Mouse (Mus musculus): Measurements from ENCODE around the gene Inca1.

Gene Inca1

GRCm38 (mm10) chr11:70669582-70670345 lies 30.2 kb downstream of the Inca1 start:
- DNase-seq (ENCODE audit: low spot score) = peak; percentile 81

DNA sequence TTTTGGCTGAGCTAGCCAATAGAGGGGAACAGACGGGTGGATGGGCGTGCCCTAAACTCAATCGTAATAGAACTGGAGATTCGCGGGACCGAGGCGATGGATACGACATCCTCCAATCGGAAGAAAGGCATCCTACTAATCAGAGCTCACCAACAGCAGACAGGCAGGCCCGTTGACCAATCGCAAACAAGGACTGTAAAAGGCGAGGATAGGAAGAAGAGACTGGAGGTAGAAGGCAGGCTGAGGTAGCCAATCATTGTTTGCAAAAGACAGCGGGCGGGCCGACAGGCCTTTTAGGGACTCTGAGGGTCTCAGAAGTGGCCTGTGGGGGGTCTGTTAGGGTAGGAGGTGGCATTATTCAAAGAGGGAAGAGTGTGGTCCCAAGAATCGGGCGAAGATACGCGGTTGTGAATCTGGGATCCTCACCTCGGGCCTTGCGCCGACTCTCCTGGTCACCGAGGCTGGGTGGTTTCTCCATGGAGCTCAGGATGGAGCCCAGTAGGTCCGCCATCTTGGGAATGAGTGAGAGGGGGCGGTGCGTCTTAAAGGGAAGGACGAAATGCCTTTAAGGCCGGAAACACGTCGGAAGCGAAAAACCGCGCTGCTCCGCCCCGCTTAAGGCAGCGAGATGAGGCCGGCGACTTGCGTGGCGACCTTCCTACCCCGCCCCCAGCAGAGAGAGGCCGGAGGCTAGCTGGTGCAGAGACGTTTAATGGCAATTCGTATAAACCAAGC lies 31.0 kb downstream of the Inca1 start, which contains the start of gene Spag7:
Gene Spag7, minus strand, starts transcription at position 646 of the 735 bp plus-strand sequence.
- DNase-seq (ENCODE audit: low spot score) = peak; percentile 94

DNA sequence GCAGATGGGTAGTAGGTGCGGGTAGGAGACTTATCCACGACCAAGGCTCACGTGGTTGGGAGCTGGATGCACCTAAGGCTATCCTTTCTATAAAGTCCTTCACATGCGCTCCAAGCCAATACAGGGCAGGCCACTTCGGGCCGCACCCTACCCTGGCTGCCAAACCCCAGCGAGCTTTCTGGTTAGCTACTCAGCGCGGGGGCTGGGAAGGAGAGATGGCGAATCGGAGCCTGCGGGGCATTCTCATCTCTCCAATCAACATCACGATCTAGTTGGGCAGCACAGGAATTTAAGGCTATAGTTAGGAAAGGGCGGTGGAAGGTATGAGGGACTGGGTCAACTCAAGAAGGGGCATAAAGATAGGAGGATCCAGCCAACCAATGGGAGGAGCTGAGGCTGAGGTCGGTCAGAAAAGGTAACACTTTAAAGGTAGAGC lies 31.6 kb downstream of the Inca1 start:
- DNase-seq (ENCODE audit: low spot score) = peak; percentile 74

GRCm38 (mm10) chr11:70667271-70668150 lies 32.4 kb downstream of the Inca1 start:
- DNase-seq (ENCODE audit: low spot score) = no peak

DNA sequence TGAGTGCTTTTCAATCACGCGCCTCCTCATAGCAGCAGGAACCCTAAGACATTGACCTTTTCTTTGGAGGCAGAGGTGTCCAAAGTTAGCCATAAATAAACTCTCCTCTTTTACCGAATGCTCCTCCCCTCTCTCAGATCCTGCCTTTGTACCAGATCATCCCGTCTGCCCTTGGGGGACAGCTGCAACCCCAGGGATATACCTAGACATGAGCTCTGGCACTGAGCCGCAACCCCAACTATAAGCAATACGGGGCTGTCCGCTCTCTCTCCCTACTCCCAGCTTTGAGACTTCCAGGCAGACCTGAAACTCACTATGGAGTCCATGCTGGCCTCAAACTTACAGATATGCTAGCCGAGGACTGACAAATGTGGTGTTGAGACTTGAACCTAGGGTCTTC lies 33.3 kb downstream of the Inca1 start:
- DNase-seq (ENCODE audit: low spot score) = no peak

DNA sequence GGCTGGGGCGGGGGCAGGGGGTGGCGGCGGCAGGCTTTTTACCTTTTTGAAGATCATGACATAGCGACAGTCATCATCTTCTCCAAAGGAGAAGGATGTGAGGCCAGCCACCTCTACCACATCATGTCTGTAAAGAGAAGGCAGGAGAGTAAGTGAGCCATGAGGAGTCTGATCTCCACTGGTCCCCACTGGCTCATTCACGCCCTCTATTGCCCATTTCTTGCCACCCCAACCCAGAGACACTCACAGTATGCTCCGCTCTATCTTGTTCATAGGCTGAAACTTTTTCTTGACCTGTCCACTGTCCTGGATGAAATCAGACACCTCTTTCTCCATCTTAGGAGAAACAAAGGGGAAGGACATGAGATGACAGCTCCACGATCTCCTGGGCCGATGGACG lies 35.2 kb downstream of the Inca1 start:
- DNase-seq (ENCODE audit: low spot score) = no peak

- DNase-seq (ENCODE audit: low spot score) = no peak
These were observed 36.0 kb downstream of the Inca1 start for GRCm38 (mm10) chr11:70663957-70664356.

DNA sequence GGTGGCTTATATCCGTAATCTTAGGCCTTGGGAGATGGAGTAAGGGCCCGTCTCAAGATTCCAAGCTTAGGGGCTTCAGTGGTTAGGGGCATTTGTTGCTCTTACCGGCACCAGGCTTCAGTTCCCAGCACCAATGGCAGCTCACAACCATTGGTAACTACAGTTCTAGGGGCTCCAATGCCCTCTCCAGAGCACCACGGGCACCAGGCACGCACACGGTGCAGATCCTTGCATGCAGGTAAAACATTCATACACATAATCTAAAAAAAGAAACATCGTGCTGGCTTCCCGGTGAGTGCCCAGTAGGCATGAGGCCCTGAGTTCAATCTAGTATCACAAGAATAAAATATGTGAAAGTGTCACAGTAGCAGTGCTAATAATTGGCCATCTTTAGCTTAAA lies 36.9 kb downstream of the Inca1 start:
- no peak for DNase-seq (ENCODE audit: low spot score)

GRCm38 (mm10) chr11:70660571-70660970 lies 39.4 kb downstream of the Inca1 start:
- no peak for DNase-seq (ENCODE audit: low spot score)

- DNase-seq (ENCODE audit: low spot score) = no peak
These were observed 41.0 kb downstream of the Inca1 start for GRCm38 (mm10) chr11:70658942-70659341.

DNA sequence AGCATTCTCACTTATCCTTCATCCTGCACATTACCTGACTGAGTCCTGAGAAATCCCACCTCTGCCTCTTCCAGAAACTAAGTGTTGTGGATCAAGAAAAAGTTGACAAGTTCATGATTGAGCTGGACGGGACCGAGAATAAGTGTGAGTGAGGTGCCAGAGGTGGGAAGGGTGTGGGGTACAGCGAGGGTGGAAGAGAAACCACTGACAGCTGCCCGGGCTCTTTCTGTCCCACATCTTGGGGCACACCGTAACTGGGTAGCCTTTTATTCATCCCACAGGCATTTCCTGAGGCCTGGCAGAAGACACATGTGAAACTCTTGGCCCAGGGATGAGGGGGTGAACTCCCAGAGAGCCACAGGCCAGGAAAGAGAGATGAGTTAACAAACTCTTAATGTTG lies 41.4 kb downstream of the Inca1 start:
- DNase-seq (ENCODE audit: low spot score) = no peak

DNA sequence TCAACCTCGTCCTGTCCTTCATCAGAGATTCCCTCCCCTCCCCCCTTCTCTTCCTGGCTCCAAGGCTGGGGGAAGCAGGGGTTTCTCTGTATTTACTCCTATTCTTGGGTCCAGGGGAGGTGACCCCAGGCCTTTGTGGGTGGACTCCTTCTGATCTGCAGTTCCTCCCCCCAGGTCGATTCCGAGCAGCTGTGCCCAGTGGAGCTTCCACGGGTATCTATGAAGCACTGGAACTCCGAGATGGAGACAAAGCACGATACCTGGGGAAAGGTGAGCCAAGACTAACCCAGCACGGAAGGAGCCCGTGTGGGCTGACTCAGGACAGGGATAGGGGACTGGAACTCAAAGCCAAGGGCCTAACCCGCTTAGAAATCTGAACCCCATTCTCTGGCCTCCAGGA lies 42.0 kb downstream of the Inca1 start:
- no peak for DNase-seq (ENCODE audit: low spot score)

GRCm38 (mm10) chr11:70657573-70657972 lies 42.4 kb downstream of the Inca1 start:
- no peak for DNase-seq (ENCODE audit: low spot score)

DNA sequence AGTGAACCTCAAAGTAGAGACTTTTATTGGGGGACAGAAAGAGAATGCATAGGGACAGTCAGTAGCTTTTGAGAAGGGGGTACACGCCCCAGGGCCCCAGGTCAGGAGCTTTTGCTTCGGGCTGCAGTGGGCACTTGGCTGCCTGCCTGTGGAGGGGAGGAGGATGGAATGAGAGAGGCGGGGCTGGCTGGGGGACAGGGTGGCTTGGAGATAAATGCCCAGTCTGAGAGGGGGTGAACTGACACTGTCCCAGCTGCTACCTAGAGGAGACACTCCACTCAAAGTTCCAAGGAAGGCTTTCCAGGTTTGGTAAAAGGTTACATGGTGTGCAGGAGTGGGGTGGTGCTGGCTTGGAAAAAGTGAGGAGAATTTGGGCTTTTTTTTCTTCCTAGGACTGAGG lies 43.0 kb downstream of the Inca1 start, which contains the start of gene Eno3:
Gene Eno3, plus strand, starts transcription at position 239 of the 400 bp plus-strand sequence.
- DNase-seq (ENCODE audit: low spot score) = peak; percentile 73

DNA sequence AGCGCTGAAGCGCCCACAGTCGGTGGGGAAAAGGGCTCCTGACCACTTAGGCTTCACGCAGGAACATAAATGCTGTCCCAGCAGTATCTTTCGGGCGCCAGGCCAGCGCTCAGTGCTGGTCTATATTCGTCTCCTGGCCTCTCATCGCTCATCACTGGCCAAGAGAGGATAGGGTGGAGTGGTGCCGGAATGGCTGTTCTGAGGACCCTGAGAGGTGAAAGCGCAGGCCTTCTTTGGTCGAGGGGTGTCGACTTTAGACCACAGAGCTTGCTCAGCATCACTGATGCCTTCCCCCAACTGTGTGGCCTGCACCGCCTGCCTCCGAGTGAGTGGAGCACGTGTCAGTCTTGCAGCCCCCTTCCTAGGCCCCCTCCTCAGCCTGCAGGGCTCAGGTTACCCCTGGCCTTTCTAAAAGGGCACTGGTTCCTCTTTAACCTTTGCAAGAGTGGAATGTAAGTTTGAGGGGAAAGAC lies 43.5 kb downstream of the Inca1 start:
- DNase-seq (ENCODE audit: low spot score) = peak; percentile 78

- peak; percentile 80 for DNase-seq (ENCODE audit: low spot score)
These were observed 44.1 kb downstream of the Inca1 start for GRCm38 (mm10) chr11:70655571-70656455.

- peak; percentile 90 for DNase-seq (ENCODE audit: low spot score)
These were observed 44.9 kb downstream of the Inca1 start for GRCm38 (mm10) chr11:70654923-70655570.

GRCm38 (mm10) chr11:70654198-70654922 lies 45.6 kb downstream of the Inca1 start, which contains the start of gene Pfn1:
Gene Pfn1 (minus strand): TSS chr11:70654644.
- DNase-seq (ENCODE audit: low spot score) = peak; percentile 87

GRCm38 (mm10) chr11:70653345-70654197 lies 46.4 kb downstream of the Inca1 start:
- DNase-seq (ENCODE audit: low spot score) = peak; percentile 83

Data from testis, postnatal 10 days (tissue).